Mouse (Mus musculus): ENCODE data around the gene Sox18. TPM values are rescaled to one million over a fixed set of nuclear protein-coding genes. Genes with fewer than 3 reads are reported as not detected.

The Sox18 gene
- polyA plus RNA-seq, 2 experiments: 37.8 to 49.8 TPM

DNA sequence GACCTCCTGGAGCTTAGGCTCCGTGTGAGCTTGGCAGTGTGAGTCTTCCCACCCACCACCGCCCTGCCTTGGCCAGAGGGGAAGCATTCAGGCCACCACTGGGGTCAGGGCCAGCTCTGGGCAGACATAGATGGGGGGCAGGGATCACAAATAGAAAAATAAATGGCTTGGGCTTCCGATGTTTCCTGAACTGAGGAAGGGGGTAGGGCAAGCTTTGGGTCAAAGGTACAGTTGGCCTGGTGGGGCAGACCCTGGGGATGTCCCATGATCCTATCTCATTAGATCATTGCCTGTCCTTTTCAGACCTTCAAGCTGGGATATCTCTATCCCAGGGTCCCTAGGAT lies 6.3 kb upstream of the Sox18 start:
- ATAC-seq (ENCODE audit: low FRiP score, low read depth) (no peak), DNase-seq (ENCODE audit: low spot score) (no peak)
- Histone ChIP-seq H3K36me3 (ENCODE audit: control insufficient read depth, insufficient read depth, low read length) (no peaks in the 10 kb centered on the region), H3K9ac (ENCODE audit: low read depth, low read length, severe bottlenecking) (no peak overlapping the region), H3K4me2 (replicated peaks; ENCODE audit: low read depth, low read length, severe bottlenecking) (no peak overlapping the region), H3K27ac (replicated peaks; ENCODE audit: low read depth, low read length) (no peak overlapping the region), H3K4me1 (ENCODE audit: control insufficient read depth, insufficient read depth, low read length) (peaks cover 20% of the 10 kb centered on the region), H3K4me3 (replicated peaks; ENCODE audit: low read length) (no peak overlapping the region), H3K27me3 (ENCODE audit: control insufficient read depth, insufficient read depth, low read length) (peaks cover 7% of the 10 kb centered on the region; the same call in 1 of the 2 replicates), H3K9me3 (ENCODE audit: control insufficient read depth, low read length) (no peaks in the 10 kb centered on the region)
- TF ChIP-seq POLR2A (IDR thresholded peaks at IDR 0.05; ENCODE audit: borderline replicate concordance, extremely low read depth, insufficient read depth, insufficient read length): no peak
- WGBS: 57% methylated on average over 3 of the region's 3 CpGs

DNA sequence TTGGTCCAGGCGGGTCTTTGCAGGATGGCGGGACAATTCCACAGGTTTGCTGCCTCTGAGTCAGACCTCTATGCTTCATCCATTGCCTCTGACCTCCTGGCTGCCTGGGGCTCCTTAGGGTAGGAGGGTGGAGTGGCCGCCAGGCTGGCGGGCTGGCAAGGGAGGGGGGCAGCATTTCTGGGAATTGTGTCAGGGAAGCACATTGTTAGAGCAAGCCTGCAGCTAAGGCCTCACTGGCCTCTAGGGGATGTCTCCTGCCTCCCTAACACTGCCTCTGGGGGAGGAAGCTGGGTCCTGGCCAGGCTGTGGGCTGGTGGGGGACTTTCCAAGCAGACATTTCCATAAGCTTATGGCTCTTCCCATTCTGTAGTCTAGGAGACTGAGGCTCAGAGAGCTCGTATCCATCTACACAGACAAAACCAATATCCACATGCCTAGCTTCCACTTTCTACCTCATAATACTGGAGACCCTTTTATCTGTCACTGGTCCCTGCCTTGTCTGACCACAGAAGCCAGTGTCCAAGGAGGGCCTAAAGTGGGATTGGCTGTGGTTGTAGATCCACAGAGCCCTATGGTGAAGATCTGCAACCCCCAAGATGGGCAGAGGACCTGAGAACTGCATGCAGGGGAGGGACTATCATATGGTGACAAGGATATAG lies 5.8 kb upstream of the Sox18 start:
- Histone ChIP-seq H3K36me3 (ENCODE audit: control insufficient read depth, insufficient read depth, low read length) (no peaks in the 10 kb centered on the region), H3K27me3 (ENCODE audit: control insufficient read depth, insufficient read depth, low read length) (peaks cover 12% of the 10 kb centered on the region), H3K9ac (ENCODE audit: low read depth, low read length, severe bottlenecking) (no peak overlapping the region), H3K4me3 (replicated peaks; ENCODE audit: low read length) (no peak overlapping the region), H3K4me2 (replicated peaks; ENCODE audit: low read depth, low read length, severe bottlenecking) (no peak overlapping the region), H3K4me1 (ENCODE audit: control insufficient read depth, insufficient read depth, low read length) (peaks cover 20% of the 10 kb centered on the region), H3K27ac (replicated peaks; ENCODE audit: low read depth, low read length) (no peak overlapping the region), H3K9me3 (ENCODE audit: control insufficient read depth, low read length) (no peaks in the 10 kb centered on the region)
- WGBS: 64% methylated on average over 5 of the region's 5 CpGs
- ATAC-seq (ENCODE audit: low FRiP score, low read depth) (no peak), DNase-seq (ENCODE audit: low spot score) (no peak)
- no peak for TF ChIP-seq POLR2A (IDR thresholded peaks at IDR 0.05; ENCODE audit: borderline replicate concordance, extremely low read depth, insufficient read depth, insufficient read length)

DNA sequence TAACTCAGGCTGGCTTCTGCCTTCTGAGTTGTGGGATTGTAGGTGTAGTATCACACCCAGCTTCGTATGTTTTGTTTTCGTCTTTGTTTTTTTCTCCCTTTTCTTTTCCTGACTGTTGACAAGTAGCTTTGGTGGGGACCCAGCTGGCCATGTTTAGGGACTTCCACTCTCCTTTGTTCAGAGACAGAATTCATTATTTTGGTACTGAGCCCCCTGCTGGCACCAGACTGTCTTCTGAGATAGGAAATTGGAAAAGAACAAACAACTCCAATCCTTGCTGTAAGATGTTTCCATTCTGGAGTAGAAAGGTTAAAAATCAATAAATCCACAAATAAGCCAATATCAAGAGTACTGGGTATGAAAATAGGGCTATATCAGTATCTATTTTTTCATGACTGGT lies 5.0 kb upstream of the Sox18 start:
- Histone ChIP-seq H3K36me3 (ENCODE audit: control insufficient read depth, insufficient read depth, low read length) (no peaks in the 10 kb centered on the region), H3K9me3 (ENCODE audit: control insufficient read depth, low read length) (no peaks in the 10 kb centered on the region), H3K9ac (ENCODE audit: low read depth, low read length, severe bottlenecking) (no peak overlapping the region), H3K27me3 (ENCODE audit: control insufficient read depth, insufficient read depth, low read length) (peaks cover 20% of the 10 kb centered on the region), H3K4me1 (ENCODE audit: control insufficient read depth, insufficient read depth, low read length) (peaks cover 20% of the 10 kb centered on the region), H3K27ac (replicated peaks; ENCODE audit: low read depth, low read length) (no peak overlapping the region), H3K4me2 (replicated peaks; ENCODE audit: low read depth, low read length, severe bottlenecking) (no peak overlapping the region), H3K4me3 (replicated peaks; ENCODE audit: low read length) (no peak overlapping the region)
- 83% methylated on average over 2 of the region's 2 CpGs for WGBS
- DNase-seq (ENCODE audit: low spot score) (no peak), ATAC-seq (ENCODE audit: low FRiP score, low read depth) (no peak)
- no peak for TF ChIP-seq POLR2A (IDR thresholded peaks at IDR 0.05; ENCODE audit: borderline replicate concordance, extremely low read depth, insufficient read depth, insufficient read length)

GRCm38 (mm10) chr2:181675454-181675853 lies 4.0 kb upstream of the Sox18 start:
- ATAC-seq (ENCODE audit: low FRiP score, low read depth) (no peak), DNase-seq (ENCODE audit: low spot score) (no peak)
- WGBS: 13% methylated on average over 14 of the region's 14 CpGs
- Histone ChIP-seq H3K27me3 (ENCODE audit: control insufficient read depth, insufficient read depth, low read length) (peaks cover 30% of the 10 kb centered on the region), H3K36me3 (ENCODE audit: control insufficient read depth, insufficient read depth, low read length) (no peaks in the 10 kb centered on the region), H3K4me2 (replicated peaks; ENCODE audit: low read depth, low read length, severe bottlenecking) (peak overlapping the region; percentile 35), H3K4me1 (ENCODE audit: control insufficient read depth, insufficient read depth, low read length) (peaks cover 16% of the 10 kb centered on the region), H3K4me3 (replicated peaks; ENCODE audit: low read length) (0 out of 2 replicates have a peak overlapping the region, but pooled peaks have one; percentile 7), H3K27ac (replicated peaks; ENCODE audit: low read depth, low read length) (no peak overlapping the region), H3K9me3 (ENCODE audit: control insufficient read depth, low read length) (no peaks in the 10 kb centered on the region), H3K9ac (ENCODE audit: low read depth, low read length, severe bottlenecking) (peak overlapping the region; percentile 40; the same call in 1 of the 2 replicates)
- TF ChIP-seq POLR2A (IDR thresholded peaks at IDR 0.05; ENCODE audit: borderline replicate concordance, extremely low read depth, insufficient read depth, insufficient read length): no peak

DNA sequence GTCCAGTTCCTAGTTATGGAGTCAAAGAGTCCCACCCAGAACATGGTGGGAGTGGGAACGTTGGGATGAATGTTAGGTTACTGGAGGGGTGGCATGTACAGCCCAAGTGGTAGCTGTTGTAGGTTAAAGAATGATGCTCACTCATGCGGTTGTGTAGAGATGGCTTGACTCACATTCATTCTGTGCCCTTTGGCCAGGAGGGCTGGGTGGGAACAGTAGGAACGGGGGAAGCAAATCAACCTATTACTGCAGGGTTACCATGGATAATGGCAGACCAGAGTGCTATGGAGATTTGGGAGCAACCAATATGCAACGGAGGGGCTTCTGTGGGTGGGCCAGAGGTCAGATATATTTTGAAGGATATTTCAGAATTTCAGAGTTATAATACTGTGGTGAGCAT lies 3.5 kb upstream of the Sox18 start:
- Histone ChIP-seq H3K27ac (replicated peaks; ENCODE audit: low read depth, low read length) (no peak overlapping the region), H3K4me2 (replicated peaks; ENCODE audit: low read depth, low read length, severe bottlenecking) (no peak overlapping the region), H3K4me1 (ENCODE audit: control insufficient read depth, insufficient read depth, low read length) (peaks cover 21% of the 10 kb centered on the region), H3K27me3 (ENCODE audit: control insufficient read depth, insufficient read depth, low read length) (peaks cover 35% of the 10 kb centered on the region), H3K9me3 (ENCODE audit: control insufficient read depth, low read length) (no peaks in the 10 kb centered on the region), H3K4me3 (replicated peaks; ENCODE audit: low read length) (no peak overlapping the region), H3K9ac (ENCODE audit: low read depth, low read length, severe bottlenecking) (no peak overlapping the region), H3K36me3 (ENCODE audit: control insufficient read depth, insufficient read depth, low read length) (no peaks in the 10 kb centered on the region)
- DNase-seq (ENCODE audit: low spot score) (no peak), ATAC-seq (ENCODE audit: low FRiP score, low read depth) (no peak)
- no peak for TF ChIP-seq POLR2A (IDR thresholded peaks at IDR 0.05; ENCODE audit: borderline replicate concordance, extremely low read depth, insufficient read depth, insufficient read length)
- 86% methylated on average over 4 of the region's 4 CpGs for WGBS
